Mouse (Mus musculus) forebrain, embryonic 14.5 days (tissue): Measurements from ENCODE around the gene Rab42. TPM values are rescaled to one million over a fixed set of nuclear protein-coding genes. Genes with fewer than 3 reads are reported as not detected.

Experiments used
- ATAC-seq: fragments of 200-750 bp; cut with Nextera tagmentation; 2 replicates; pipeline ENCODE4 v1.8.0; 2017; ENCODE audit warnings: mild to moderate bottlenecking, moderate library complexity
- DNase-seq: peaks from one replicate; pipeline ENCODE4 v3.0.0-alpha.2; 2015; ENCODE audit warnings: low spot score
- H3K27ac ChIP-seq: fragments of 300-500 bp; sonication (generic); 2 replicates; pipeline ENCODE4 v1.5.1; 2014; ENCODE audit warnings: low read depth, mild to moderate bottlenecking, control low read depth, low read length, moderate library complexity
- H3K27me3 ChIP-seq: fragments of 300-500 bp; sonication (generic); replicated peaks from 2 replicates; pipeline ENCODE4 v1.6.1; 2014; ENCODE audit warnings: low read length, control low read depth, mixed read lengths; ENCODE audit not compliant: control insufficient read depth, insufficient read depth
- H3K36me3 ChIP-seq: fragments of 300-500 bp; sonication (generic); 2 replicates; pipeline ENCODE4 v1.6.1; 2014; ENCODE audit warnings: low read length, control low read depth; ENCODE audit not compliant: control insufficient read depth, insufficient read depth
- H3K4me1 ChIP-seq: fragments of 300-500 bp; sonication (generic); 2 replicates; pipeline ENCODE4 v1.6.1; 2014; ENCODE audit warnings: antibody characterized with exemption, low read length, control low read depth; ENCODE audit not compliant: control insufficient read depth, insufficient read depth
- H3K4me2 ChIP-seq: fragments of 300-500 bp; sonication (generic); 2 replicates; pipeline ENCODE4 v1.6.1; 2014; ENCODE audit warnings: mild to moderate bottlenecking, control low read depth, low read length
- H3K4me3 ChIP-seq: fragments of 300-500 bp; sonication (generic); 2 replicates; pipeline ENCODE4 v1.5.1; 2014; ENCODE audit warnings: low read depth, low read length, control low read depth
- H3K9ac ChIP-seq: fragments of 300-500 bp; sonication (generic); 2 replicates; pipeline ENCODE4 v1.6.1; 2014; ENCODE audit warnings: mild to moderate bottlenecking, low read length, control low read depth, moderate library complexity
- H3K9me3 ChIP-seq: fragments of 300-500 bp; sonication (generic); replicated peaks from 2 replicates; pipeline ENCODE4 v1.6.1; 2016; ENCODE audit warnings: low read length, control low read depth, mixed read lengths; ENCODE audit not compliant: control insufficient read depth
- WGBS: fragments of 180-500 bp; shearing (Covaris S2); extraction: QIAGEN DNeasy Blood & Tissue Kit; methylation state at CpG from one replicate; pipeline ENCODE4 v1.1.7; 2014; 5-methylcytosine and 5-hydroxymethylcytosine counted together
- polyA plus RNA-seq: library from polyadenylated mRNA; unstranded; fragments of >200 nt; fragmentation: Nextera tagmentation; extraction: Ambion mirVana; gene quantifications from 2 replicates; pipeline ENCODE4 v1.2.1, GENCODE M21; 2014

Gene Rab42
- polyA plus RNA-seq, 1 experiment from 2014 or later, result 0.79 TPM

DNA sequence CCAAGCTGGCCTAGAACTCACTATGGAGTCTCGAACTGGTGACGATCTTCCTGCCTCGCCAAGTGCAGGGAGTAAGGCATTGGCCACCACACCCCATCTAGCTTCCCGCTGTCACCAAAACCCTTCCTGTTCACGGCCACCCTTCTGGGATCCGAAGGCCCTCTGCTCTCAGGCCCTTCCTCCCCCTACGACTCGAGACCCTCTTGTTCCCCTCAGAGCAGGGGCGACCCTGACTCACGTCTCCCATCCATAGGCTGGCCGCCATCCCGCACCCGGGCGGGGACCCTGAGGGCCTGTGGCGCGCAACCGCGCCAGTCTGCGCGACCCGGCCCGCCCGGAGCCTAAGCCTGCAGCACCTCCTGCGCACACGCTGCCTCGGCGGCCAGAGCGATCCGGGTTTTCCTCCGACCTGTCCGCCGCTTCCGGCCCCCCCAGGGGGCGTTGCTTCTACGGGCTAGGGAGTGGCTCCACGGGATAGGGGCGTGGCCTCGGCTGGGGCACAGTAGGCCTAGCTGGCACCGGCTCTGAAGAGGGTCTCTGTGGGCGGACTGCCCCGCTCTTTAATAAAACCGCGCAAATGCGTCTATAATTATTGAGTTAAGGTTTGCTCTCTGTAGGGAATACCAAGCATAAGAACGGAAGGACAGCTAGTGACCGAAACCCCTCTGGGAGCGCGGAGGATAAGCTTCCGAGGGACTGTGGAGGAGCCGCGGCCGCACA is 26.1 kb upstream of the Rab42 start, which contains the start of gene Trnau1ap:
Gene Trnau1ap (minus strand): TSS at position 424 of the 720 bp plus-strand sequence.
- ATAC-seq, result peak; percentile 98
- peak within 1 kb of the TSS; percentile 90 for H3K9ac ChIP-seq
- H3K4me1 ChIP-seq, result peaks cover 10% of the 10 kb centered on the region

GRCm38 (mm10) chr4:132328391-132328982 is 25.3 kb upstream of the Rab42 start:
- no peaks in the 10 kb centered on the region for H3K27me3 ChIP-seq
- H3K27ac ChIP-seq, result peak overlapping the region; percentile 71; the same call in 1 of the 2 replicates
- H3K9ac ChIP-seq, result peak overlapping the region; percentile 90
- H3K9me3 ChIP-seq, result no peaks in the 10 kb centered on the region
- peak overlapping the region; percentile 86 for H3K4me2 ChIP-seq
- WGBS, result 43% methylated on average over 14 of the region's 14 CpGs
- peaks cover 41% of the 10 kb centered on the region for H3K36me3 ChIP-seq
- ATAC-seq, result no peak
- peaks cover 10% of the 10 kb centered on the region for H3K4me1 ChIP-seq
- peak overlapping the region; percentile 77 for H3K4me3 ChIP-seq
- no peak for DNase-seq

More for the DNA sequence above, 26.1 kb upstream of the Rab42 start, which contains the start of gene Trnau1ap:
- H3K9me3 ChIP-seq, result no peaks in the 10 kb centered on the region
- H3K27ac ChIP-seq, result peak within 1 kb of the TSS; percentile 71
- peak within 1 kb of the TSS; percentile 86 for H3K4me2 ChIP-seq
- H3K27me3 ChIP-seq, result no peaks in the 10 kb centered on the region
- under 1% methylated on average over 52 of the region's 52 CpGs for WGBS
- peak; percentile 95 for DNase-seq
- H3K4me3 ChIP-seq, result peak within 1 kb of the TSS; percentile 77
- H3K36me3 ChIP-seq, result peaks cover 42% of the 10 kb centered on the region

- Histone ChIP-seq H3K9ac (no peak overlapping the region), H3K4me2 (no peak overlapping the region), H3K27ac (no peak overlapping the region), H3K4me1 (peaks cover 10% of the 10 kb centered on the region), H3K36me3 (peaks cover 42% of the 10 kb centered on the region), H3K27me3 (no peaks in the 10 kb centered on the region), H3K4me3 (no peak overlapping the region), H3K9me3 (no peaks in the 10 kb centered on the region)
- ATAC-seq (no peak), DNase-seq (no peak)
- WGBS, result 71% methylated on average over 5 of the region's 5 CpGs
Observed at GRCm38 (mm10) chr4:132326481-132326880, 23.3 kb upstream of the Rab42 start.

- Histone ChIP-seq H3K36me3 (peaks cover 76% of the 10 kb centered on the region), H3K9ac (no peak overlapping the region), H3K4me1 (no peaks in the 10 kb centered on the region), H3K4me2 (no peak overlapping the region), H3K27ac (no peak overlapping the region), H3K4me3 (no peak overlapping the region), H3K27me3 (no peaks in the 10 kb centered on the region), H3K9me3 (no peaks in the 10 kb centered on the region)
- ATAC-seq (no peak), DNase-seq (no peak)
- WGBS, result 85% methylated on average over 8 of the region's 8 CpGs
Observed at GRCm38 (mm10) chr4:132315711-132316110, 12.5 kb upstream of the Rab42 start.

- no peak overlapping the region for H3K4me2 ChIP-seq
- DNase-seq (no peak), ATAC-seq (no peak)
- H3K36me3 ChIP-seq, result peaks cover 60% of the 10 kb centered on the region
- H3K4me1 ChIP-seq, result peaks cover 7% of the 10 kb centered on the region
- H3K9ac ChIP-seq, result no peak overlapping the region
- H3K27ac ChIP-seq, result no peak overlapping the region
- H3K4me3 ChIP-seq, result no peak overlapping the region
- no peaks in the 10 kb centered on the region for H3K27me3 ChIP-seq
- 88% methylated on average over 5 of the region's 5 CpGs for WGBS
- H3K9me3 ChIP-seq, result no peaks in the 10 kb centered on the region
Observed at GRCm38 (mm10) chr4:132312627-132313026, 9.4 kb upstream of the Rab42 start.

- no peaks in the 10 kb centered on the region for H3K9me3 ChIP-seq
- no peak overlapping the region for H3K4me2 ChIP-seq
- no peak overlapping the region for H3K4me3 ChIP-seq
- H3K4me1 ChIP-seq, result peaks cover 7% of the 10 kb centered on the region
- H3K27me3 ChIP-seq, result no peaks in the 10 kb centered on the region
- DNase-seq (no peak), ATAC-seq (no peak)
- 42% methylated on average over 3 of the region's 3 CpGs for WGBS
- H3K36me3 ChIP-seq, result peaks cover 56% of the 10 kb centered on the region
- no peak overlapping the region for H3K9ac ChIP-seq
- H3K27ac ChIP-seq, result no peak overlapping the region
Observed at GRCm38 (mm10) chr4:132311801-132312200, 8.6 kb upstream of the Rab42 start.

DNA sequence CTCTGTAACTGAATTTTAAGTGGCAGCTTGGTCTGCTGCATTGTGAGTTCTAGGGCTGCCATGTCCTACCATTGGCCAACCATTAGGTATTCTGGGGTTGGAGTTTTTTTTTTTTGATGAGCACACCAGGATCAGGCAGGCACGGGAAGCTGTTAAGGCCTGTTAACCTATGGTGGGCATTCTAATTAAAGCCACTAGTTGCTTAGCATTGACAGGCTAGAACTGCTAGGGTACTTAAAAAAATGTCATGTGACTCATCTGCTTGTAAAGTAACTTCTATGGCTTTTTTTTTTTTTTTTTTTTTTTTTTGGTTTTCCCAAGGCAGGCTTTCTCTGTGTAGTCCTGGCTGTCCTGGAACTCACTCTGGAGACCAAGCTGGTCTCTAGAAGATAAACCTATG is 8.0 kb upstream of the Rab42 start:
- H3K27me3 ChIP-seq, result no peaks in the 10 kb centered on the region
- no peak overlapping the region for H3K4me2 ChIP-seq
- no peaks in the 10 kb centered on the region for H3K9me3 ChIP-seq
- WGBS, result 36% methylated on average over 1 of the region's 1 CpGs
- H3K27ac ChIP-seq, result no peak overlapping the region
- no peak for DNase-seq
- H3K4me1 ChIP-seq, result peaks cover 7% of the 10 kb centered on the region
- H3K36me3 ChIP-seq, result peaks cover 50% of the 10 kb centered on the region
- H3K4me3 ChIP-seq, result no peak overlapping the region
- ATAC-seq, result no peak
- no peak overlapping the region for H3K9ac ChIP-seq

- no peak overlapping the region for H3K27ac ChIP-seq
- ATAC-seq (0 out of 2 replicates have a peak, but pooled peaks have one; percentile 27), DNase-seq (peak; percentile 58)
- H3K27me3 ChIP-seq, result no peaks in the 10 kb centered on the region
- peak overlapping the region; percentile 75 for H3K4me2 ChIP-seq
- H3K9ac ChIP-seq, result peak overlapping the region; percentile 97
- H3K4me3 ChIP-seq, result peak overlapping the region; percentile 77
- H3K4me1 ChIP-seq, result peaks cover 7% of the 10 kb centered on the region
- H3K9me3 ChIP-seq, result no peaks in the 10 kb centered on the region
- 31% methylated on average over 10 of the region's 10 CpGs for WGBS
- peaks cover 43% of the 10 kb centered on the region for H3K36me3 ChIP-seq
Observed at GRCm38 (mm10) chr4:132309849-132310472, 6.8 kb upstream of the Rab42 start.
